Mouse (Mus musculus): ENCODE measurements around the gene Lrrc56.
"Not testable (repeated sequence)": the region's sequence is repeated elsewhere in the genome, so short reads cannot be mapped to it uniquely, and the experiment has no call there.

The Lrrc56 gene

GRCm38 (mm10) chr7:141217343-141218013 lies 23.5 kb downstream of the Lrrc56 start:
- DNase-seq (ENCODE audit: low spot score), result no peak

GRCm38 (mm10) chr7:141218141-141218540 lies 24.2 kb downstream of the Lrrc56 start:
- no peak for DNase-seq (ENCODE audit: low spot score)

GRCm38 (mm10) chr7:141218557-141219133 lies 24.7 kb downstream of the Lrrc56 start:
- peak; percentile 74 for DNase-seq (ENCODE audit: low spot score)

GRCm38 (mm10) chr7:141219558-141220099 lies 25.7 kb downstream of the Lrrc56 start:
- no peak for DNase-seq (ENCODE audit: low spot score)

- DNase-seq (ENCODE audit: low spot score), result no peak
Observed at GRCm38 (mm10) chr7:141220377-141220776, 26.4 kb downstream of the Lrrc56 start.

GRCm38 (mm10) chr7:141221249-141222125 lies 27.5 kb downstream of the Lrrc56 start:
- peak; percentile 99 for DNase-seq (ENCODE audit: low spot score)

GRCm38 (mm10) chr7:141222126-141222467 lies 28.1 kb downstream of the Lrrc56 start:
- DNase-seq (ENCODE audit: low spot score), result no peak

- DNase-seq (ENCODE audit: low spot score), result no peak
Observed at GRCm38 (mm10) chr7:141222696-141223215, 28.8 kb downstream of the Lrrc56 start.

GRCm38 (mm10) chr7:141226535-141226934 lies 32.6 kb downstream of the Lrrc56 start:
- DNase-seq (ENCODE audit: low spot score), result no peak

GRCm38 (mm10) chr7:141227796-141228195 lies 33.8 kb downstream of the Lrrc56 start:
- no peak for DNase-seq (ENCODE audit: low spot score)

- peak; percentile 92 for DNase-seq (ENCODE audit: low spot score)
Observed at GRCm38 (mm10) chr7:141228279-141229067, 34.5 kb downstream of the Lrrc56 start, which contains the start of gene Phrf1. Gene Phrf1, plus strand, starts transcription at chr7:141228784.

GRCm38 (mm10) chr7:141229702-141230101 lies 35.7 kb downstream of the Lrrc56 start:
- DNase-seq (ENCODE audit: low spot score), result no peak

GRCm38 (mm10) chr7:141230570-141230969 lies 36.6 kb downstream of the Lrrc56 start:
- DNase-seq (ENCODE audit: low spot score), result no peak

- DNase-seq (ENCODE audit: low spot score), result no peak
Observed at GRCm38 (mm10) chr7:141231111-141231510, 37.2 kb downstream of the Lrrc56 start.

- no peak for DNase-seq (ENCODE audit: low spot score)
Observed at GRCm38 (mm10) chr7:141231551-141231950, 37.6 kb downstream of the Lrrc56 start.

- DNase-seq (ENCODE audit: low spot score), result not testable (repeated sequence)
Observed at GRCm38 (mm10) chr7:141250486-141250885, 56.5 kb downstream of the Lrrc56 start.

GRCm38 (mm10) chr7:141256159-141256558 lies 62.2 kb downstream of the Lrrc56 start:
- no peak for DNase-seq (ENCODE audit: low spot score)

Data from urinary bladder, postnatal 14 days (tissue).